Mouse (Mus musculus) retina, embryonic 14.5 days (tissue): ENCODE measurements around the gene Fbxw14.
"Not testable (repeated sequence)": the region's sequence is repeated elsewhere in the genome, so short reads cannot be mapped to it uniquely, and the experiment has no call there.

ENCODE experiments used
- DNase-seq: peaks from one replicate; pipeline ENCODE4 v3.0.0-alpha.2; 2015; ENCODE audit warnings: low spot score

Fbxw14 gene

DNA sequence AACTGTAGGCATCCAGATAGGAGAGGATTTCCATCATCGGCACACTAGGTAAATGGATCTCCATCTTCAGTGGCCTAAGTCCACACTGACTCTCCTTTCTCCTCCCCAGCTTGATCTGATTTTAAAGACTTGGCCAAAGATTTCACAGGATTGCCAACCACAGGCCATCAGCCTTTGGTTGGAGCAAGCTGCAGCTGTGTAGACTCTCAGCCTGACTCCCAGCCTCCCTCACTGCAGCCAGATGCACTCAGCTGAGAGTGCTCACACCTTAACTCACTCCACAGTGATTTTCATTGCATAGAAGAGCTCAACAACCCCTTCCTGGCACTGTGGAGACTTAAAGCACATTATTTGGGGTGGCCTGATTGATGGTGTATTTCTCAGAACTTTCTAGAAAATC is at the start of gene Fbxw14:
Gene Fbxw14, minus strand, starts transcription at position 101 of the 400 bp plus-strand sequence.
- not testable (repeated sequence) for DNase-seq

DNA sequence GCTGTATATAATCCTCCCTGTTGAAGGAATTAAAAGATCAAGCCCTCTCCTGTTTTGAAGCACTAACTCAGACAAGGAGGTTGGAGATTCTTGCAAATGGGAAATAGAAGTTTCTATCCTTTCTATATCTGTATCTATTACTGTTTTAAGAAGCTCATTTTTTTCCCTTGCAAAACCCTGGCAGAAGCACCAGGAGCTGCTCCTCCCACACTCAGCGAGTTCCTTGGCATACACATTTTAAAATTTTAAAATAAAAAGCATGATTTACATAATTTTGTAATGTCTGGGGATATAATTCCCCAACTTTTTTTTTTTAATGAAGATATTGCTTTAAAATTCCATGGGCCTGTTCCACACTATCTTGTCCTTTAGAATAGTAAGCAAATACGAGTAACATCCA is 24.4 kb downstream of the Fbxw14 start:
- DNase-seq: no peak

DNA sequence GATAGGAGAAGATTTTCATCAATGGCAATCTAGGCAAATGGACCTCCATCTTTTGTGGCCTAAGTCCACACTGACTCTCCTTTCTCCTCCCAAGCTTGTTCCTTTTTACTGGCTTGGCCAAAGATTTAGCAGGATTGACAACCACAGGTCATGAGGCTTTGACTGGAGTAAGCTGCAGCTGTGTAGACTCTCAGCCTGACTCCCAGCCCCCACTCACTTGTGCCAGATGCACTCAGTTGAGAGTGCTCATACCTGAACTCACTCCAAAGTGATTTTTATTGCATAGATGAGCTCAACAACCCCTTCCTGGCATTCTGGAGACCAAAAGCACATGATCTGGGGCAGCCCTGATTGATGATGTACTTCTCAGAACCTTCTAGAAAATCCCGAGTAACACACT is 52.8 kb downstream of the Fbxw14 start, which contains the start of gene Fbxw20:
Gene Fbxw20, minus strand, starts transcription at position 101 of the 400 bp plus-strand sequence.
- DNase-seq: no peak
